Mouse (Mus musculus): ENCODE data around the gene Tpgs1.
A peak's percentile ranks its signal among the peaks of the same experiment; 100 is the strongest.

Tpgs1 gene

GRCm38 (mm10) chr10:79668076-79668475, 1.1 kb upstream of the Tpgs1 start:
- DNase-seq (ENCODE audit: low spot score in 2 of 2) = no peak

DNA sequence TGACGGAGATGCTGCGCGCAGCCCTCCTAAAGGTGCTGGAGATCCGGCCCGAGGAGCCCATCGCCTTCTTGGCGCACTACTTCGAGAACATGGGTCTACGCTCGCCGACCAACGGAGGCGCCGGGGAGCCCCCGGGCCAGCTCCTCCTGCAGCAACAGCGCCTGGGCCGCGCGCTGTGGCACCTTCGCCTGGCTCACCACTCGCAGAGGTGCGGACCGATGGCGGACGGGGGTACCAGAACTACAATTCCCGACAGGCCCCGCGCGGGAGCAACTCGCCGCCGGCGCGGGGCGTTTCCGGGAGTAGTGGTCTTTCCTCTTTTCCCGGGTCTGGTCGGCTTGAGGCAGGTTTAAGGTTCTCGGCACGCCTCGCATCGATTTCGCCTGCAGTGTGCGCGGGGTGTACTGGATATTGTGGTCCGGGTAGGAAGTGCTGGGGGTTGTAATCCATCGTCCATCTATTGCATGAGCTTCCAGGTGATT, 448 bp downstream of the Tpgs1 start:
- DNase-seq (ENCODE audit: low spot score in 2 of 2) = peak; percentile 51 to 69

GRCm38 (mm10) chr10:79670071-79670888, 1.1 kb downstream of the Tpgs1 start:
- no peak for DNase-seq (ENCODE audit: low spot score in 2 of 2)

DNA sequence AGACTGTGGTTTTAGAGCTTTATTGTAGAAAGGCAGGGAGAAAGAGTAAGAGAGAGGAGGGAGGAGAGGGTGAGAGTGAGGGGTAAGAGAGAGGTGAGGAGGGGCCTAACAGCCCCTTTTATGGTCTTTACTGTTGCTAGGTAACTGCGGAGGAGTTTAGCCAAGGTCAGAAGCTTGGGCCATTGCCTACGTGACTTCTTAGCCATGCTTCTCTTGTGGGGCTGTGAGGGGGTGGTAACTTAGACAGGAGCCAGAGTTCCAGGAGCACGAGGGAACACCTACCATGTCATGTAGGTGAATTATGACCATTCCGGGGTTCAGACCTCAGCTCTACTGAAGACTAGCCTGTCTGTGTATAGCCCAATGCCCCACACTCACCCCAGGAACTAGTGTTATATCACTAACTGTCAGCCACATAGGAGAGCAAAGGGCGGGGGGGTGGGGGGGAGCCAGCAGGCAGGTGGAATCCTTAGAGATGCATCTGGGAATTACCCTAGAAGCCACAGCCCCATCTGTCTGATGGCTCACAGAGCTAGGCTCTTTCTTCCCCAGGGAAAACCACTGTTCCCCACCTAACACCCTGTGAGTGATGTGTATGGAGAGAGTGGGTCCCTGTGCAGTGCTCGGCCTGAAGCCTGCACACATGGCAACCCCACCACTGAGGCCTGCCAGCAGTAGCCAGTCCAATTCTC, 2.4 kb downstream of the Tpgs1 start:
- no peak for DNase-seq (ENCODE audit: low spot score in 2 of 2)

DNA sequence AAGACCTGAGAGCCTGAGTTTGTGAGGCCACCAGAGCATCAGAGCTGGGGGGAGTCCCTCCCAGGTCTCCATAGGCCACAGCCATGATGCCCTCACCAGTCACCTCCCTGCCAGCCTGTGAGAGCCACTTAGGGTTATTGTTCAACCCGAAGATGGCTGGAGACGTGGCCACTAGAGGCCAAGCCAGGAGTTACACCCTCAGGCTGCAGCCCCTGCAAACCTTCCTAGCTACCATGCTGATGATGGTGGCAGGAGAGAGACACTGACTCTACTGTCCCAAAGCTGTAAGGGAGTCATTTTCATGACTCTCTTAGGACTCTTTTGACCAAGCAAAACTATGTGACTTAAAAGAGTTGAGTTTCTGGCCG, 2.9 kb downstream of the Tpgs1 start:
- no peak for DNase-seq (ENCODE audit: low spot score in 2 of 2)

- DNase-seq (ENCODE audit: low spot score in 2 of 2) = no peak
Measured at GRCm38 (mm10) chr10:79673054-79673453, 3.9 kb downstream of the Tpgs1 start.

- DNase-seq (ENCODE audit: low spot score in 2 of 2) = no peak
Measured at GRCm38 (mm10) chr10:79675346-79676035, 6.3 kb downstream of the Tpgs1 start.

GRCm38 (mm10) chr10:79680606-79681495, 11.7 kb downstream of the Tpgs1 start:
- no peak for DNase-seq (ENCODE audit: low spot score in 2 of 2)

- peak; percentile 97 for DNase-seq (ENCODE audit: low spot score in 2 of 2)
Measured at GRCm38 (mm10) chr10:79681591-79682245, 12.5 kb downstream of the Tpgs1 start, which contains the start of gene Cdc34. Gene Cdc34, plus strand, starts transcription at chr10:79682195.

DNA sequence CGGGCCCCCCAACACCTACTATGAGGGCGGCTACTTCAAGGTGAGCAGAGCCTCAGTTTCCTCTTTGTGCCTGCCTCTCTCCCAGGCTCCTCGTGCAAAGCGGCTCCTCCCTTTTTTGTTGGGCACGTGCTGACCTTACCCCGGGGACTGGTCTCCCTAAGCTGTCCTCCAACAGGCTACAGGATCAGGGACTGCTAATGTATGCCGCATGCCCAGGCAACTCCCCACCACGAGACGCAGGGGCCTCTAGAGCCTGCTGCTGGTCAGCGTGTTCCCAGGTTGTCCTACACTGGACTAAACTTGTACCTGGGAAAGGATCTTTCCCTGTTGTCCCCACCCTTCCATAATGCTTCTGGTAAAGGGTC, 13.4 kb downstream of the Tpgs1 start:
- DNase-seq (ENCODE audit: low spot score in 2 of 2) = no peak

DNA sequence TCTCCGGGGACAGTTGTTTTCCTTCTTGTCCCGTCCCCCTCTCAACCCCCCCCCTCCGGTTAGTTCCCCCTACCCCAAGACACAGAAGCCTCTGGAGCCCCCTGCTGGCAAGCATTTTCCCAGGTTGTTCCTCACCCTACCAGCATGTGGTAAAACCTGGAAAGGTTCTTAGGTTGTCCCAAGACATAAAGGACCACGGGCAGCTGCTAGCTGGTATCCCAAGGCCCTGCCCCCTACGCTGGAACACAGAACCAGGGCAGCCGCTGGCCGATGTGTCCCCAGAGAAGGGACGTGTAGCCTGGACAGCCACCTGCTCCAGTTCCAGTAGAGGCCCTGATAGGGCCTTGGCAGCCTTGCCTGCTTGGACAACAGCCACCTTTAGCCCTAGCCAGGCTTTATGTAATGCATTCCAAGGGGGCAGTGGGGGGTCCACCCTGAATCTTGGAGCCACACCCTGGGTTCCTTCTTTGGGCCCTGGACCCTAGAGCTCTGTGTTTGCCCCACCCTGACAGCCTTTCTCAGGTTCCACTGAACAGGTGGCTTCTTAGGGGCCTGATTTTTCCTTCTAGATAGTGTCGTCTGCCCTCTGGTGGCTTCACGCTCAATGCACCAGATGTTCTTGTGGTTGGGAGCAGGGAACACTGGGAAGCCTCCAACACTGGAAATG, 13.9 kb downstream of the Tpgs1 start:
- DNase-seq (ENCODE audit: low spot score in 2 of 2) = peak in 1 of 2 experiments; percentile 44

DNA sequence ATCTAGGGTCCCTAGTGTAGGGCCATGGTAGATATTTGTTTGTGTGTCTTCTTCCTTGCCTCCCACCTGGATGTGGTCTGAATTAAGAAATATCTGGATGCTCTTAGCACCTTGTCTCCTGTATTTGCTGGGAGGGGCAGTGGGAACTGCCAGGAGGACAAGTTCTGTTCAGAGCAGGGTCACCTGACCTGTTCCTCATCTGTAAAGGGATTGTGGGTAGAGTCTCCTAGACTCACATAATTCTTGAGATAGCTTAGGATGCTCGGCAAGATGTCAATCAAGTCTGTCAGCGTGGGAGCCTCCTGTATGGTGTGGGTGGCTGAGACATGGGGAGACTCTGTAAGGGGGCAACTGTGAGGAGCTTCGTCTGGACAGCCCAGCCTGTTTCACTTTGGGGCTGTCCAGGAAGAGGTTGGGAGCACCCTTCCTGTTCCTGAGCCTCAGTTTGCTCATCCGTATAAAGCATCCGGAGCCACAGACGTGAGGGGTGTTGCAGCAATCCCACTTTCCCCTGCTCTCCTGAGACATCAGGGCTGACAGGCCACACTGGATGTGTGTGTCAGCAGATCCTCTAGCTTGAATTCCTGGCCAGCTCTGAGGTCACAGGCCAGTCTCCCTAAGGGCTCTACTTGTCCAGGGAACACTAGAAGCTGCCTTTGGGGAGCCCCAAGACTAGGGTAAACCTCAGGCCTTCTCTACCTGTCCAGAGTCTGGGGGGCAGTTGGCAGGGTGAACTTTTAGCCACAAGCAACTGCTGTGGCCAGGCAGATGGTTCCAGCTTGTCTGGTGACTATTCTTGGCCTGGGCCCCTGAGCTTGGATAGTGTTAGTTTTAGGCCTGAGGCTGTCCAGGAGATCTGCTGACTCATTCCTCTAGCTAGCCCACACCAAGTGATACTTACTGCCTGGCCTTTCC, 14.8 kb downstream of the Tpgs1 start:
- DNase-seq (ENCODE audit: low spot score in 2 of 2) = no peak

GRCm38 (mm10) chr10:79684770-79685600, 15.8 kb downstream of the Tpgs1 start:
- no peak for DNase-seq (ENCODE audit: low spot score in 2 of 2)

- DNase-seq (ENCODE audit: low spot score in 2 of 2) = no peak
Measured at GRCm38 (mm10) chr10:79686219-79686618, 17.1 kb downstream of the Tpgs1 start.

- DNase-seq (ENCODE audit: low spot score in 2 of 2) = no peak
Measured at GRCm38 (mm10) chr10:79686691-79687090, 17.5 kb downstream of the Tpgs1 start.

DNA sequence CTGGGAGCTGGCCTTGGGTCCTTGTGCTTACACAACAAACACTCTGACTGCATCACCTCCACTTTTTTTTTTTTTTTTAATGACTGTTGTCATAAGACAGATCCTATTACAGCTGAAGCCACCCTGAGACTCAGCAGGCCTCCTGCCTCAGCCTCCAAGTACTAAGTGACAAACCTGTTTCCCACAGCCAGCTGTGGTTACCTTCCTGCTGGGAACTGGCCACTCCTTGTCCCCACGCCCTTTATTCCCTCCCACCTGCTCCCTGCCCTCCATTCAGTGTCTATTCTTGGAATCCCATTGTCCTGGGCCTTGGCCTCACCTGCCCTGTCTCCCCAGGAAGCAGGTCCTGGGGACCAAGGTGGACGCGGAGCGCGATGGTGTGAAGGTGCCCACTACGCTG, 18.3 kb downstream of the Tpgs1 start:
- no peak for DNase-seq (ENCODE audit: low spot score in 2 of 2)

- DNase-seq (ENCODE audit: low spot score in 2 of 2) = no peak
Measured at GRCm38 (mm10) chr10:79688720-79689119, 19.6 kb downstream of the Tpgs1 start, which contains the start of gene Gzmm. Gene Gzmm, plus strand, starts transcription at chr10:79689020.

- no peak for DNase-seq (ENCODE audit: low spot score in 2 of 2)
Measured at GRCm38 (mm10) chr10:79689178-79689577, 20.0 kb downstream of the Tpgs1 start.
